Mouse (Mus musculus): ENCODE data around the gene Kcna3. TPM values are rescaled to one million over a fixed set of nuclear protein-coding genes. Genes with fewer than 3 reads are reported as not detected.

Kcna3 gene
- polyA plus RNA-seq, 1 experiment, result 3.9 TPM

DNA sequence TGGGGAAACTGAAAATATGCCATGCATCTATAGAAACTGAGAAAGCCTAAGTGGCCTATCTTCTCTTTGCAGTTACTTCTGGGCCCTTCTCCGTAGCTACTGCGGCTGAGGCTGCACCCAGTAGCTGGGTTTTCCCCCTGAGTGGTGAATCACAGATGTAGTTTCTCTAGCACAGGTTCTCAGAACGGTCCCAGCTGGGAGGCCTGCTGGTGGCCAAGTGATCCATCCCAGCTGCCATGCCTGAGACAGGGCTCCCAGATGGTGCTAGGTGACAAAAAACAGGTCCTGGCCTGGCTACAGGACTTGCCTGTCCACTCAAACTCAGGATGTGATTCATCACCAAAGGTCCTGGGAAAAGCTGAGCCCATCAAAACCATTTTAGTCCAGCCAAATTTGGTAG lies 40.7 kb downstream of the Kcna3 start:
- H3K4me1 ChIP-seq (ENCODE audit: control insufficient read depth, insufficient read depth, insufficient read length, low read length), result no peaks in the 10 kb centered on the region; the same call in 1 of the 2 replicates

DNA sequence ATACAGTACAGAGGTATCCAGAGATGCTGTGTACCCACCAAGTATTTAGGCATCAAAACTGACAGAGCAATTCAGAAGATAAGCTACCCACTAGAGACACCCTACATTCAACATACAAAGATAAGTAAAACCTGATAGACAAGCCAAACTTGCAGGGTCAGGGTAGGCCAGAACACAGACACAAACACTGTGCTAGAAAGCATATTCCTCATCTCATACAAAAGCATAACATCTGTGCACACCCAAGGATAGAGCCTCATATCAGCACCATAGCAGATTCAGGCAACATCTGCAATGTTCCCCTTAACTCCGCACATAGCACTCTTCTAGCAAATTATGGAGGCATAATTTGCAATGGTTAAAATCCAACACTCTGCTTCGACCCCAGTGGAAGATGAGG lies 41.1 kb downstream of the Kcna3 start:
- H3K36me3 ChIP-seq (ENCODE audit: control insufficient read depth, insufficient read depth, low read length), result no peaks in the 10 kb centered on the region
- TF ChIP-seq CTCF (IDR thresholded peaks at IDR 0.05; ENCODE audit: extremely low read depth, insufficient read length, insufficient replicate concordance, low read depth, low read length) (no peak), POLR2A (IDR thresholded peaks at IDR 0.05; ENCODE audit: low read depth, low read length) (no peak)
- no peaks in the 10 kb centered on the region; the same call in 1 of the 2 replicates for H3K4me1 ChIP-seq (ENCODE audit: control insufficient read depth, insufficient read depth, insufficient read length, low read length)
- H3K27ac ChIP-seq (ENCODE audit: insufficient read depth, low read depth, low read length), result 0 out of 2 replicates have a peak overlapping the region, but pooled peaks have one; percentile 11
- 88% methylated on average over 2 of the region's 2 CpGs for WGBS
- H3K27me3 ChIP-seq (ENCODE audit: control insufficient read depth, insufficient read depth, low read length), result no peaks in the 10 kb centered on the region
- H3K4me3 ChIP-seq (ENCODE audit: low read depth, low read length), result no peak overlapping the region

More for the DNA sequence above, 40.7 kb downstream of the Kcna3 start:
- Histone ChIP-seq H3K4me3 (ENCODE audit: low read depth, low read length) (no peak overlapping the region), H3K36me3 (ENCODE audit: control insufficient read depth, insufficient read depth, low read length) (no peaks in the 10 kb centered on the region), H3K27me3 (ENCODE audit: control insufficient read depth, insufficient read depth, low read length) (no peaks in the 10 kb centered on the region), H3K27ac (ENCODE audit: insufficient read depth, low read depth, low read length) (0 out of 2 replicates have a peak overlapping the region, but pooled peaks have one; percentile 11)
- 61% methylated on average over 3 of the region's 3 CpGs for WGBS
- no peak for TF ChIP-seq POLR2A (IDR thresholded peaks at IDR 0.05; ENCODE audit: low read depth, low read length)
- TF ChIP-seq CTCF (IDR thresholded peaks at IDR 0.05; ENCODE audit: extremely low read depth, insufficient read length, insufficient replicate concordance, low read depth, low read length), result no peak

DNA sequence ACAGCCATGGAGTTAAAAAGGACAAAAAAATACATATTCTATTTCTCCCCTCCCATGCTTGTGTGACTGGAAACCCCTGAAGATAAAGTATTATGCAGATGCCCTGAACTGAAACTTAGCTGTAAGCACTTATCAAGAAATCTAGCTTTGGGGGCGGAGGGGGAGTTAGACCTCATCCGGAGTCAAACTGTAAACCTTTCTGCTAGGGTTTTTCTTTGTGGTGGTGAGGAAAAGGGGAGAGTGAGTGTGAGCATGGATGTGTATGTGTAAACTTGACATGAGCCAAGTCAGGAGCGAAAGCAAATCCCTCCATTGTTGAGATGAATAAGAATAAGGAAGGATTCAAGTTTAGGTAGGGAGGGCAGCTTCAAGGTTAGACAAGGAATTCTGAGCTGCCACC lies 44.8 kb downstream of the Kcna3 start:
- 81% methylated on average over 3 of the region's 3 CpGs for WGBS
- TF ChIP-seq CTCF (IDR thresholded peaks at IDR 0.05; ENCODE audit: extremely low read depth, insufficient read length, insufficient replicate concordance, low read depth, low read length) (no peak), POLR2A (IDR thresholded peaks at IDR 0.05; ENCODE audit: low read depth, low read length) (no peak)

DNA sequence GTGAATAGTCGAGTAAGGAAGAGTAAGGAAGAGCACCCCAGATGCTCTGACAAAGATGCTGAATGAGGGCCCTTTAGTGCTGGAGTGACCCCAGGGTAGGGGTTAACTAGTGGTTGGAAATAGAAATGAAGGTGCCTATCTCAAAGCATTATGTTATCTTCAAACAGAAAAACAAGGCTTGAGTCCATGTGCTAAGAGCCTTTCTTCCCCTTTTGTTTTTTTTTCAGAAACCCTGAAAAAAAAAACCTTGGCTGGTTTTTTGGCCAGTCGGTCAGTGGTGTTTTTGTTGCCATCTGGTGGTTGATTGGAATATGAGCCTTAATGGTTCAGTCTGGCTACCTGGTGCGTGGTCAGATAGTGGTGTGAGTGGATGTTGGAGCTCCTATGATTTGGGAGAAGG lies 45.3 kb downstream of the Kcna3 start:
- WGBS, result 28% methylated on average over 3 of the region's 3 CpGs
- Histone ChIP-seq H3K36me3 (ENCODE audit: control insufficient read depth, insufficient read depth, low read length) (no peaks in the 10 kb centered on the region), H3K27ac (ENCODE audit: insufficient read depth, low read depth, low read length) (no peak overlapping the region), H3K4me1 (ENCODE audit: control insufficient read depth, insufficient read depth, insufficient read length, low read length) (no peaks in the 10 kb centered on the region), H3K4me3 (ENCODE audit: low read depth, low read length) (no peak overlapping the region), H3K27me3 (ENCODE audit: control insufficient read depth, insufficient read depth, low read length) (no peaks in the 10 kb centered on the region)
- TF ChIP-seq POLR2A (IDR thresholded peaks at IDR 0.05; ENCODE audit: low read depth, low read length) (no peak), CTCF (IDR thresholded peaks at IDR 0.05; ENCODE audit: extremely low read depth, insufficient read length, insufficient replicate concordance, low read depth, low read length) (no peak)

More for the DNA sequence above, 44.8 kb downstream of the Kcna3 start:
- no peaks in the 10 kb centered on the region for H3K36me3 ChIP-seq (ENCODE audit: control insufficient read depth, insufficient read depth, low read length)
- H3K4me1 ChIP-seq (ENCODE audit: control insufficient read depth, insufficient read depth, insufficient read length, low read length), result no peaks in the 10 kb centered on the region; the same call in 1 of the 2 replicates
- H3K27me3 ChIP-seq (ENCODE audit: control insufficient read depth, insufficient read depth, low read length), result no peaks in the 10 kb centered on the region
- no peak overlapping the region for H3K27ac ChIP-seq (ENCODE audit: insufficient read depth, low read depth, low read length)
- H3K4me3 ChIP-seq (ENCODE audit: low read depth, low read length), result no peak overlapping the region

DNA sequence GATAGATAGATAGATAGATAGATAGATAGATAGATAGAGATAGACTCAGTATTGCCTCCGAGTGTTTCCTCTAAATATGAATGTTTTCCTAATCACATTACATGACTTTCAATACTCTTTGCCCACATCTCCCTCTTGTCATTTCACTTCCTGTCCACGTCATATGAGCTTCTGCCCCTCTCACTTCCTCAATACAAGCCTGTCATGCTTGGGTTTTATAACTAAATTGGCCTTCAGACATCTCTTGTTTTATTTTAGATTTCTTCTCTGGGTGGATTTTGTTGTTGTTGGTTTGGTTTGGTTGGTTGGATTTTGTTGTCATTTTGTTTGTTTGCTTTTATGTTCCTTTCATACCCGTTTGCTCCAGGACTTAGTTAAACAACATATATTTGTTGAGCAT lies 48.6 kb downstream of the Kcna3 start:
- Histone ChIP-seq H3K4me1 (ENCODE audit: control insufficient read depth, insufficient read depth, insufficient read length, low read length) (no peaks in the 10 kb centered on the region), H3K27ac (ENCODE audit: insufficient read depth, low read depth, low read length) (no peak overlapping the region), H3K4me3 (ENCODE audit: low read depth, low read length) (no peak overlapping the region), H3K27me3 (ENCODE audit: control insufficient read depth, insufficient read depth, low read length) (no peaks in the 10 kb centered on the region), H3K36me3 (ENCODE audit: control insufficient read depth, insufficient read depth, low read length) (no peaks in the 10 kb centered on the region)
- WGBS, result 48% methylated on average over 3 of the region's 3 CpGs
- TF ChIP-seq POLR2A (IDR thresholded peaks at IDR 0.05; ENCODE audit: low read depth, low read length) (no peak), CTCF (IDR thresholded peaks at IDR 0.05; ENCODE audit: extremely low read depth, insufficient read length, insufficient replicate concordance, low read depth, low read length) (no peak)

DNA sequence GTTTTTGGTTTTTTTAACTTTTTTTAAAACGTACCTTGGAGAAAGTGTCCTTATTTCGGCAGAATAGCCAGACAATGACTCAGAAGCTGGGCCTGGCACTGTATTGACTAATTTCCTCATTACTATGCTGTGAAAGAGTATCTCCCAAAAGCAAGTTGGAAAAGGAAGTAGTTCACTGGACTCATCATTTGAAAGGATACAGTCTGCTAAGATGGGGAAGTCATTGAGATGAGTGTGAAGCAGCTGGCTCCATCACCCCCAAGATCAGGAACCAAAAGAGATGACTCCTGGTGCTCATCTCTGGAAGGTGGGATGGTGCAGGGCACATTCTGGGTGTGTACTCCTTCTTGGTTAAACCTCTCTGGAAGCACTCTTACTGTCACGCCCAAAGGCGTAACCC lies 51.4 kb downstream of the Kcna3 start:
- Histone ChIP-seq H3K27ac (ENCODE audit: insufficient read depth, low read depth, low read length) (no peak overlapping the region), H3K36me3 (ENCODE audit: control insufficient read depth, insufficient read depth, low read length) (no peaks in the 10 kb centered on the region), H3K4me1 (ENCODE audit: control insufficient read depth, insufficient read depth, insufficient read length, low read length) (no peaks in the 10 kb centered on the region), H3K4me3 (ENCODE audit: low read depth, low read length) (no peak overlapping the region), H3K27me3 (ENCODE audit: control insufficient read depth, insufficient read depth, low read length) (no peaks in the 10 kb centered on the region)
- whole genome bisulfite sequencing, result 83% methylated on average over 4 of the region's 4 CpGs
- TF ChIP-seq CTCF (IDR thresholded peaks at IDR 0.05; ENCODE audit: extremely low read depth, insufficient read length, insufficient replicate concordance, low read depth, low read length) (no peak), POLR2A (IDR thresholded peaks at IDR 0.05; ENCODE audit: low read depth, low read length) (no peak)

Other genes with a start within 250 kb of the Kcna3 start
- 2.7 and 3.2 TPM in 2 replicates for gene Cd53, start 246.0 kb upstream of the Kcna3 start, polyA plus RNA-seq (2012; rRNA removed)
- gene Olfr266, start 209.9 kb upstream of the Kcna3 start, polyA plus RNA-seq (2012; rRNA removed), result not detected in 2 replicates
- 0.46 and 0.48 TPM in 2 replicates for gene Kcna2, start 65.0 kb downstream of the Kcna3 start, polyA plus RNA-seq (2012; rRNA removed)
- not detected in 2 replicates for gene Kcna10, start 146.9 kb downstream of the Kcna3 start, polyA plus RNA-seq (2012; rRNA removed)
- gene Cym, start 185.6 kb downstream of the Kcna3 start, polyA plus RNA-seq (2012; rRNA removed), result 6.5 and 11.9 TPM in 2 replicates
- not detected in 2 replicates for gene A630076J17Rik, start 194.4 kb downstream of the Kcna3 start, polyA plus RNA-seq (2012; rRNA removed)
- not detected in 2 replicates for gene Prok1, start 203.5 kb downstream of the Kcna3 start, polyA plus RNA-seq (2012; rRNA removed)
- 31.1 and 55.1 TPM in 2 replicates for gene Lamtor5, start 242.7 kb downstream of the Kcna3 start, polyA plus RNA-seq (2012; rRNA removed)